Mouse (Mus musculus) bone marrow macrophage, adult 2 months (primary cell): ENCODE results near the gene Col15a1.

Source experiments
- CTCF ChIP-seq: IDR thresholded peaks from 2 replicates; pipeline ENCODE4 v1.5.1; 2012; ENCODE audit warnings: low read depth, mild to moderate bottlenecking, low read length, moderate library complexity
- POLR2A ChIP-seq: IDR thresholded peaks from 2 replicates; pipeline ENCODE4 v1.6.1; 2012; ENCODE audit warnings: mild to moderate bottlenecking, low read depth, low read length, borderline replicate concordance

DNA sequence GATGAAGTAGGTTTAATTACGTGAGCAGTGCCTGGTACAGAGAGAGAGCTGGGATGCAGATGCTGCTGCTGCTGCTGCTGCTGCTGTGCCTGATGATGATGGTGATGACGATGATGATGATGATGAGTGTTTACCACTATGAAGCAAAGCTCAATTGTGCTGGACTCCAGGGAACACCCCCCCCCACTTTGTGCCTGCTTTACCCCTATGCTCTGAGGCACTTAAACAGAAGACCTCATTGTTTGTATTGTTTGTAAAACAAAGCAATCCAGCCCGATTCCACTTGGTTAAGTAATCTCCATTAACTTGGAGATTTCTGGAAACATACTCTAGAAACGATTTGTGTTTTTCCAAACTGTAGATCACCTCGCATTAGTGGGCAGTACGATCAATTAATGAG lies 36.7 kb downstream of the Col15a1 start:
- TF ChIP-seq CTCF (no peak), POLR2A (no peak)
